Comparison of ENCODE assay signal across 8 mouse cellular contexts in genomic region chr7:34313443-34313875, GRCm38 (mm10). TPM values are rescaled to one million over a fixed set of nuclear protein-coding genes. Genes with fewer than 3 reads are reported as not detected.
DNase-seq lines count a peak whose midpoint lies in the region; ATAC-seq and TF ChIP-seq lines count a peak whose summit lies in the region.

TSS of gene 4931406P16Rik (minus strand) at chr7:34313551.

- H3K4me1 ChIP-seq in cortical plate, adult 2 months (ENCODE audit: control insufficient read depth, insufficient read depth, low read length): peaks cover 8% of the 10 kb centered on the region; the same call in 1 of the 2 replicates

- intact Hi-C loops in gastrocnemius, postnatal 14 days (cut with DNase I; ENCODE audit: low total_unique reads): loop anchor here (5.0 kb wide), 1 partner anchor 46 kb away; no protein-coding TSS in a partner anchor
- intact Hi-C loops in left cerebral cortex, postnatal 10 days (cut with DNase I): no loop called here

- peak; percentile 89 for DNase-seq in gastrocnemius, postnatal 14 days
- DNase-seq in left cerebral cortex, postnatal 10 days (ENCODE audit: extremely low spot score in 1 of 2, low spot score in 2 of 2): peak; percentile 71 to 93
- peak; percentile 90 for DNase-seq in right cerebral cortex, postnatal 25 days
- peak; percentile 87 to 89 for DNase-seq in urinary bladder, postnatal 4 days (ENCODE audit: low spot score in 2 of 2)

- peak; percentile 86 for ATAC-seq in activated CD4-positive, CD25-positive, alpha-beta regulatory T cell, adult 4 months
- ATAC-seq in inflammation-experienced regulatory T-cells, adult 6 months: peak; percentile 82
- ATAC-seq in megakaryocyte-erythroid progenitor cell, adult 5-6 weeks (replicated peaks; ENCODE audit: low FRiP score, low TSS enrichment, poor library complexity, severe bottlenecking): peak; percentile 63

- peak within 1 kb of the TSS; percentile 95 for H3K27ac ChIP-seq in cortical plate, adult 2 months (ENCODE audit: insufficient read depth, low read length)

- no peak for TF ChIP-seq CTCF in cortical plate, adult 2 months (IDR thresholded peaks at IDR 0.05; ENCODE audit: extremely low read depth, insufficient read depth, low read length)

- peak; percentile 59; the same call in 1 of the 2 replicates for TF ChIP-seq POLR2A in cortical plate, adult 2 months (IDR thresholded peaks at IDR 0.05; ENCODE audit: extremely low read depth, insufficient read depth, low read length)

- peak within 1 kb of the TSS; percentile 95 for H3K4me3 ChIP-seq in cortical plate, adult 2 months (ENCODE audit: insufficient read depth, low read length)

RNA-seq across cellular contexts. Expression of gene 4931406P16Rik, which starts in this region (rescaled TPM):
- 10 to 100 TPM; 23.5 to 24.1 TPM for polyA plus RNA-seq in activated CD4-positive, CD25-positive, alpha-beta regulatory T cell, adult 4 months (2017; shearing (Covaris generic))
- polyA plus RNA-seq in cortical plate, adult 2 months (2012; rRNA removed): 30.6 and 32.0 TPM in 2 replicates
- total RNA-seq in gastrocnemius, postnatal 14 days (2021): 10 to 100 TPM; 41.8 to 48.2 TPM
- 10 to 100 TPM; 25.3 to 31.5 (median 30.0) TPM for polyA plus RNA-seq in inflammation-experienced regulatory T-cells, adult 6 months (2017; shearing (Covaris generic))
- 10 to 100 TPM; 46.2 to 54.4 TPM for total RNA-seq in left cerebral cortex, postnatal 10 days (2021)
- 18.1 and 31.2 TPM in 2 replicates for total RNA-seq in megakaryocyte-erythroid progenitor cell, adult 5-6 weeks (2014; fragmentation: Nextera tagmentation)
- total RNA-seq in megakaryocyte-erythroid progenitor cell, adult 5-6 weeks (2017): 16.2 and 20.3 TPM in 2 replicates

Comparison
In these comparisons a context has a peak if more than half of its experiments do, and no peak if none do; other contexts are left out.
1. Peak in every context shown above with its lines: DNase-seq, ATAC-seq, H3K4me3 ChIP-seq and H3K27ac ChIP-seq.